Mouse (Mus musculus): ENCODE results near the gene Nod1.

Gene Nod1

DNA sequence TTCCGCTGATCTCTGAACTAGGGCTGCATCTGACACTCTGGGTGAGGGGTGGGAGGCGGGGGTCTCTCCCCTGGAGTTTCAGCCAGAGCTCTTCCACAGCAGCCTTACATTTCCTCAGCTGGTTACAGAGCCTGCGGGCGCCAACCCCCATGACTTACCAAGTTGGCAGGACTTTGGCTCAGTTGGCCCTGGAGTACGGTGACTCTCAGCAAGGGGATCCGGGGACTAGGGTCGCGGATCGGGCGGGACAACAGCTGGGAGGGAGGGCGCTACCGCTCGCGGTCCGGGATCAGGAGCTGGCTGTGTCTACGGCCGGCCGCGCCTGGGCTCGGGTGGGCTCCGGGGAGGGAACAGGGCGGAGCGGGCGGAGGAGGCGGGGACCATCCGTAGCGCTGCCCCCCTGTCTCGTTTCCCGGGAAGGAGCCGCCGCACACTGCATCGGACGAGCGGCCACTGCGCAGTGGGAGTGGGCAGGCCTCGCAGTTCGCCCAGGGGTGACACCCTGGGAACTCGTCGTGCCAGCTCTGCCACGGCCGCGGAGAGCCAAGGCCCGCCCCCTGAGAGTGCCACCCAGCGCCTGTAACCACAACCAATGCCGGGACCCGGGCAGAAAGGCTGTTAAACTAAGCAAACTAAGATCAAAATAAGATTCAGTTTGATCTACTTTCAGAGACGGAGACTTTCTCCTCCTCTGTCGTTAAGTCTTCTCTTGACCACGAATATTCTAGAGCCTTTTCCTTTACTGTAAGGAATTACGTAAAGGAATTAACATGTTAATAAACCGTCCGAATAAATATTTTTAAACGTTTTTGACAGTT is at the start of gene Nod1:
TSS of gene Nod1 (minus strand) at position 502 of the 818 bp plus-strand sequence.
- DNase-seq (ENCODE audit: low spot score in 2 of 2) = peak; percentile 78

DNA sequence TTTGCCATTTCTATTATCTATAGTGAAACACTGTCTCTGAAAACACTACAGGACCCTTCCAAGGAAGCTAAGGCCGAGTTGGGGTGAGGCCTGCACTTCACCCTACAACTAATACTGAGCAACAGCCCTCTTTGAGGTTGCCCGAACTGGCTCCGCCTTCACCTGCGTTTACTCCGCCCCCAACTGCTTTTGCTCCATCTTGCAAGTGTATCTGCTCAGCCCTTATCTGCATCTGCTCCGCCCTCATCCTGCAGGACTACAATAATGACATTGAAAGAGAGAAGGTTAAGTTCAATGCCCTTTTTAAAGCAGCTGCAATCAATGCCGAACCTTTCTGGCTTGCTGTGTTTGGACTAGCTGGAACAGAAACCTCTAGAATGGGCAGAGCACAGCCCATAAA is 49.4 kb upstream of the Nod1 start:
- DNase-seq (ENCODE audit: low spot score in 2 of 2) = no peak

DNA sequence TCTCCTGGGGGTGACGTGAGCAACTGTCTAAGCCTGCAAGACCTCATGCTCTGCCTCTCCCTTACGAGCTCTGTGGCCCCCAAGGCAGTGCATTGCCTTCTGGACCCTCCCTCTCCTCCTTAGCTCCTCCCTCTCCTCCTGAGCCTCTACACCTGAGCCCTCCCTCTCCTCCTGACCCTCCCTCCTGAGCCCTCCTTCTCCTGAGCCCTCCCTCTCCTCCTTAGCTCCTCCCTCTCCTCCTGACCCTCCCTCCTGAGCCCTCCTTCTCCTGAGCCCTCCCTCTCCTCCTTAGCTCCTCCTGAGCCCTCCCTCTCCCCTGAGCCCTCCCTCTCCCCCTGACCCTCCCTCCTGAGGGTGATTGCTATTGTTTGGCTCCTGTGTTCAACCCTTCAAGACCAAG is 46.0 kb upstream of the Nod1 start:
- DNase-seq (ENCODE audit: low spot score in 2 of 2) = no peak

DNA sequence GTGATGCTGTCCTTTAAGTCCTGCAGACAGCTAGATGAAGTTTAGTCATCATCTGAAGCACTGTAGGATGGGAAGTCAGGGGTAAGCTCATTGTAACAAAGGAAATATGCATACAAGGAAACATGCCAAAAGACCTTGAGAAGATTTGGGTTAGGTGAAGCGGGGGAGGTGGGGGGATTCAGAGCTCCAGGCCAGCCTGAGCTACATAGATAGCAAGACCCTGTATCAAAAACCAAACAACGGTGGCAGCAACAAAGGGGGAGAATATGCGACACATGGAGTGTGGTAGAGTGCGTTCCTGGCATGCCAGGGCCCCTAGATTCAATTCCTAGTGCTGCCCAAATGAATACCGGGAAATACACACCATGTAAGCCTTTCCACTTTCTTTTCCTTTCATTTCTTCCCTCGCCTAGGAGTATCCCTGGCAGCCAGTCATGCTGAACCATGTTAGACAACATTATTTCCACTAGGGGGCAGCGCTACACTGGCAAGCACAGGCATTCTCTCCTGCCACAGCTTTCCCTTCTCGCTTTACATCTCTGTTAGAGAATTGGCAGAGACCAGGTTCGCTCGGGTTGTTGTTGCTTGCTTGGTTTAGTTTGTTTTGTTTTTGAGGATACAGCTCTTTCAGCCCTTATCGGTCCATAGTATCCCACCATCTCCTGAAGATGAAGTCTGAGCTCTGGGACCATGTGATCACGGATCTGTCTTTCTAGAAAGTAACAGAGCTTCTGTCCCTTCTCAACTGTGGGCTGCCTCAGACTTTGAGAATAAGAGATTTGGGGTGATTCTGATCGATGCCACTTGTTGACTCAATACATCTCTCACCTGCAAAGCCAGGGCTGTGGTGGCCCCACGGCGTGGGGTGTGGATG is 44.5 kb upstream of the Nod1 start:
- DNase-seq (ENCODE audit: low spot score in 2 of 2) = peak in 1 of 2 experiments; percentile 35

DNA sequence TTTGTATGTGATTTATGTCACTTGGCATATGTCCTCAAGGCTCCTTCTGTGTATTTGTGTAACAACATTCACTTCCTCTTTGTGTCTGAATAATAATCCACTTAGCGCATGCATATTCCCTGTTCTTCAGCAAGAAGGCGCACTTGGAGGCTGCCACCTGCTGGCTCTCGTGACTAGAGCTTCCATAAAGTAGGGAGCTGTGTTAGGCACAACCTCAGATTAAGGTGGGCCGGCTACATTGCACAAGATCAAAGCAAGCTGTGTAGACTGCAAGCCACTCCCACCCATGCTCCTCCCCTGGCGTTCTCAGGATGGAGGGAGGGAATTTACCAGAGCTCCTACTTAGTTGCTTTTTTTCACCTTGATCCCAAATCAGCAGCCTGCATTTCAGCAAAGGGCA is 43.8 kb upstream of the Nod1 start:
- DNase-seq (ENCODE audit: low spot score in 2 of 2) = no peak

DNA sequence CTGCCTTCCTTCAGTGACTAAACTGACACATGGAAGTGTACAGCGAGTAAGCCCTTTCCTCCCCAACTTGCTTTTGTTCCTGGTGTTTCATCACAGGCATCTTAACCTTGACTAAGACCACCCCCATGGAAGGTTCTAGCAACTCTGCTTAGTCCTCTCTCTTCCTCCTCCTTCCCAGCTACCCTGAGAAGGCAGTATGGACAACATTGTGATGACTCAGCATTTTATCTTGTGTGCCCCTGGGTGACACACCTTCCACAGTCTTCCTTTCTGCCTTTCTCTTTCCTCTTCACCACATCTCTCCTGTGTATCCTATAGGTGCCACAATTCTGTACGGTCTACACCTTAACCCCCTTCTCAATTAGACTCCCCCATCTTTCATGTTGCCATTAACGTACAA is 41.8 kb upstream of the Nod1 start:
- no peak for DNase-seq (ENCODE audit: low spot score in 2 of 2)

DNA sequence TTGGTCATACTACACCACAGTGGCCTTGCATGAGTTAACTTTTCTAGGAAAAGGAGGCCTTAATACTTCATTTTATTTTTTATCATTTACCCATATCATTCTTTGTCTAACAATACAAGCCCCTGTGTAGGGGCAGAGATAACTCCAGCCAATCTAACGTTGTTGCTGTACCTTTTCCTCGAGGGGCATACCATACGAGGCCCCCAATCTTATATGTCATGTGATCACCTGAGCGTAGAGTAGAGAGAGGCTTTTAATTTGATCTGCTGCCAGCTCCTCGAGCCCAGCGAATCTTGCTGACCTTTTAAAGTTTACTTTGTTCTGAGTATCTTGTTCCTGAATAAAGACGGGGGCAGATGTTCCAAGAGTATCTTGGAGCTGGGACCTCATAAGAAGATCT is 40.1 kb upstream of the Nod1 start:
- no peak for DNase-seq (ENCODE audit: low spot score in 2 of 2)

DNA sequence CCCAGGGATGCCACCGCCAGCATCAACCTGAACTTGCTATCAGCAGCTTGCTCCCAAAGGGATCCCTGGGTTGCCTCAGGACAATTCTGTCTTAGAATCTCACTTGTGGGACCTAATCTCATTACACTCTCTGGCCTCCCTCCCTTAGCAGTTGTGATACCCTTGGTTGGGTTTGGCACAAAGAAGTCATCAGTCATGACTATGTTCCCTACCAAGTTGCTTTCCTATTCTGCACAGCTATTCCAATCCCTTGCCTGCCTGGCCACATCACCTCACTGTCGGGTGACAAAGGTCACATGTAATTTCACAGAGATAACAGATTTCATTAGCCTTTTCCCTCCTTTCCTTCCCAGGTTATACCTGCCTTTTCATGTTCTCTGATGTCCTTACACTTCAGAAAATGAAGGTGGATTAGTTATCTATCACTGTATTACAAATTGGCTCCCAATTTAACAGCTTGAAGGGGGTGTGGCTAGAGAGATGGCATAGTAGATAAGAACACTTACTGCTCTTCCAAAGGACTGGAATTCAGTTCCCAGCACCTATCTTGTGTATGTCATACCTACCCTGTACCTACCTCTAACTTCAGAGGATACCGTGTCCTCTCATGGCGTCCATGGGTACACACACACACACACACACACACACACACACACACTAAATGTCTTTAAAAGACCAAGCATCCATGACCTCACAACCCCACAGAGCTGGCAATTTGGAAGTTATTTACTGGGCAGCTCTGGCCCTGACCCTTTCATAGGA is 38.1 kb upstream of the Nod1 start:
- DNase-seq (ENCODE audit: low spot score in 2 of 2) = no peak

DNA sequence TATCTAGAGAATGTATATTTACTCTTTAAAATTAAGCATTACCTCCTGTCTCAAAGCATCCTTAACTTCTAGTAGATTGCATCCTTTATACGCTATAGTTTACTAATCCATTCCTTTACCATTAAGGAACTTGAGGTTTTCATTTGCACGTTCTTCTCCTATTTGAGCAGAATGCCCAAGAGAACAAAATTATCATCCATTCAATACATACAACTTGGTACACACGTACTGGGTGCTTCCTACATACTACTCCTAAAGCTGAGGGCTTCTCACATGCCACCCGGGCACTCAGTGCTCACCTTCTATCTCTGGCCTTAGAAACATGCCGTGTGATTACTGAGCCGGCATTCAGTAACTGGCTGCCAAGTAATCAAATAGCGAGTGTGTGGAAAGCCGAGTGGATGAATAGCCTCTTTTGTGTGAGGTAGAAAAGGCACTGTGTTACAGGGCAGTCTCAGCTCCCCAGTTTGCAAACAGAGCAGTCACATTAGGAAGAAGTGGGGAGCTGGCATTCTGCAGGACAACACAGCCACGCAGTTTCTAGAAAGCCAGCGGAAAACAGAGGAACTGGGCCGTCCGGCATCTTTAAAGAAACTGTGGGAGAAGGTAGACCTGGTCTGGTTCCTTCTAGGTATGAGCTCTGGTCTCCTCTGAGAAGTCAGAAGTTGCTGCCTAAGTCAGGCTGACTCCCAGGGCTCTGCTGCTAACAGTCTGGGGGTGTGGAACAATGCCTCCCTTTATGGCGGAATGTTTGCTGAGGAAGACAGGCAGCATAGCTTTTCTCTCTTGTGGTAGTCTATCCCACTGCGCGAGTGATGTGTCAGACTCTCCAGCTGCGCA is 37.2 kb upstream of the Nod1 start:
- no peak for DNase-seq (ENCODE audit: low spot score in 2 of 2)

DNA sequence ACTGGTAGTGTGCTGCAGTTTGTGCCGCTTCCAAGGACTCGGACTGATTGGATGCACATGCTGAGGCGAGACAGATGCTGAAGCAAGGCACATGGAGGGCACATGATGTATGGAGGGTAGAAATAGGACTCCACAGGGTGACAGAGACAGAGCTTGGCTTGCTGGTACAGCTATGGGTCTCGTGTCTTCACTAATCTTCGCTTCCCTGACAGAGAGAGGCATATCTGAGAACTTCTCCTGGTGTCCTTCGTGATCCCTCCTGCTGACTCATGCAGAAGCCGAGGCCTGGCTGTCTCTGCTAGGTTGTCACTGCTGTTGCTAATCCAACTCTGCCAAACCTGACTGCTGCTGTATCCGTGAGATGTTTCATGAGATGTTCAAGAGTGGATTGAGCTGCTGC is 36.0 kb upstream of the Nod1 start:
- no peak for DNase-seq (ENCODE audit: low spot score in 2 of 2)

DNA sequence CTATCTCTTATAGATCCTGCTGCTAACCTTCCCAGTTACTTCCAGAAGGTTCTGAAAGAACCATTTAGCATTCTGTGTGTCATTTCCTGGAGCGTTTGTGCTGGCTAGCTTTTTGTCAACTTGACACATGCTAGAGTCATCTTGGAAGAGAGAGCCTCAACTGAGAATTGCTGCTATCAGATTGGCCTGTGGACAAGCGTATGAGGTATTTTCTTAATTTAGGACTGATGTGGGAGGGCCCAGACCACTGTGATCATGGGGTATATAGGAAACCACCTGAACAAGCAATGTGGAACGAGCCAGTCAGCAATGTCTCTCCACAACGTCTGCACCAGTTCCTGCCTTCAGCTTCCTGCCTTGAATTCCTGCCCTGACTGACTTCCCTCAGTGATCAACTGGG is 31.1 kb upstream of the Nod1 start:
- no peak for DNase-seq (ENCODE audit: low spot score in 2 of 2)

DNA sequence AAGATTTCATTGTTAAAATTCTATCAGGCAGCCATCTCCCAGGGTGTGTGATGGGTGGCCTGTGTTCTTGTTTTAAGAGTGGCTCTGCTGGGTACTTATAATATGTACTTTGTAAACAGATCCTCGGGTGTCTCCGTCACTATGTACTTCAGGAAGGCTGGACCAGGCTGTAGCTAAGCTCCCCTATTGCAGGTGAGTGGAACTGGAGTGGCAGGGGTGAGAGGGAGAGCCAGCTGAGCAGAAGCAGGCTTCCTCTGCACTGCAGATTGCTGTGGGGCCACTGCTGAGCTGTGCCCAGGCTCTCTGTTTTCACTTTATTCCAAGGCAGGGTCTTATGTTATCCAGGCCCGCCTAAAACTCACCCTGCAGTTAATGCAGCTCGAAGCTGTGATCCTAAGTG is 30.0 kb upstream of the Nod1 start:
- DNase-seq (ENCODE audit: low spot score in 2 of 2) = no peak

DNA sequence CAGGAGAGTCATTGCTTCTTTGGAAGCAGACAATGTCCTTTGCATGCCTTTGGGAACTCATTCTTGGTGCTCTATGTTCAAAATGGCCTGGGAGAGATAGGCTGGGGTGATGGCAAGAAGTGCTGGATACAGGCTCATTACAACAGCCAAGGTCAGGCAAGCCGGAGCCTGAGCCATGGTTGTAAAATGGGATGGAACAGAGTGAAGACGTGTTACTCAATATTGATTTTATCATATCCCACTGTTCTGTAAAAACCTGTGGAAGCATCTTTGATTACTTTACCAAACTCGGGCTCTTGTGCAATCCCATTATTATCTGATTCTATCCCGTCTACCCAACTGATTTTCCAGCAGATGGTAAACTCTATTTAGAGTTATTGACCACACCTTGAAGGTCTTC is 28.9 kb upstream of the Nod1 start:
- no peak for DNase-seq (ENCODE audit: low spot score in 2 of 2)

DNA sequence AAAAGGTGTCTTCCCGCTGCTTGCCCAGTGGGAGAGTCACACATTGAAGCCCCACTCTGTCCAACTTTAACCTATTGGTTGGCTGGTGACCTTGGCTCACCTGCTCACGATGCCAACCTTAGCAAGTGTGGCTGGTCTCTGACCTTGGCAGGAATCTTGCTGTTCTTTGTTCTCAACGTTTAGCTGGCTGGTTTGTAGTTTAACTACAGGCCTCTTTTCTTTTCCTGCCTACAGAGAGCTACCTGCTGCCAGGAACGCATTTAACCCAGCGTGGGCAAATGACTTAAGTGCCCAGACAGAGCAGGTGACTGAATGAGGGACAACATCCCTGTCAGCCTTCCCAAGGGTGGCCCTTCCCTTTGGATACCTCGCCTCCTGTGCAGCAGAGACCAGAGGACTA is 25.3 kb upstream of the Nod1 start:
- no peak for DNase-seq (ENCODE audit: low spot score in 2 of 2)

DNA sequence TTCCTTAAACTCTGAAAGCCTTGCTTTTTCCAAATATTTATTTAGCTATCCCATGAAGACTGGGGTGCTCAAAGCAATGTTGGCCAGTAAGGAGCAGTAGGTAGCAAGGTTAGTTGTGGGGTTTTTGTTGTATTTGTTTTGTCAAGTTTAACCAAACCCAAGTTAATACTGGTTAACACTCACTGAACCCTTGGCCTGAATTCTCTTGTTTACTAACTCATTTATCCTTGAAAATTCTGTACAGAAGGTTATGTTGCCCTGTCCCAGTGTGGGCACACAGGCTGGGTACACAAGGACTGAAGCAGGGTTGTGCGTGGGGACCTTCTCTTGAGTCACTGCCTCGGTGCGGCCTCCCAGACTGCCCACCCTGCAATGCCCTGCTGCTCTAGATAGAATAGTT is 23.9 kb upstream of the Nod1 start:
- DNase-seq (ENCODE audit: low spot score in 2 of 2) = no peak

DNA sequence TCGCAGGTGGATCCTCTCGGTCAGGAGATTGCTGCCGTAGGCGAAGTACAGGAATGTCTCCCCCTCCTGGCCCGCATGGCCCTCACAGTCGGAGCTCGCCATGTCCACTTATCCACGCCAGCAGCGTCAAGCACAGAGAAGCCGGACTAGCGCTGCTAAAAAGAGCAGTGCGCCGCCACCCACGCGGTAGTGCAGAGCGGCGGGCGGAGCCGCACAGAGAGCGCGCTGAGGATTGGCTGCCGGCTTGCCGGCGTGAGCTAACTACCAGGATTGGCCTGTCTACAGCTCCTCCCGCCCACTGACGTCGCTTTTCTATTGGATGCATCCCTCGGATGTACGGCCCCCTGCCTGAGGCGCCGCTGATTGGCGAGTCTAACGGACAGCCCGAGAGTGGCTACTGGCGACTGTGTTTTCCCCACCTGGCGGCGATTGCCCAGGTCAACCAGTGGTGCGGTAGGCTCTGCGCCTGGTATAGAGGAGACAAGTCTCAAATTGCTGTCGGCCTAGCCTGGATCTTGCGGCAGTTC is 20.4 kb upstream of the Nod1 start, which contains the start of gene Ggct:
TSS of gene Ggct (minus strand) at position 217 of the 527 bp plus-strand sequence.
- peak; percentile 94 for DNase-seq (ENCODE audit: low spot score in 2 of 2)

DNA sequence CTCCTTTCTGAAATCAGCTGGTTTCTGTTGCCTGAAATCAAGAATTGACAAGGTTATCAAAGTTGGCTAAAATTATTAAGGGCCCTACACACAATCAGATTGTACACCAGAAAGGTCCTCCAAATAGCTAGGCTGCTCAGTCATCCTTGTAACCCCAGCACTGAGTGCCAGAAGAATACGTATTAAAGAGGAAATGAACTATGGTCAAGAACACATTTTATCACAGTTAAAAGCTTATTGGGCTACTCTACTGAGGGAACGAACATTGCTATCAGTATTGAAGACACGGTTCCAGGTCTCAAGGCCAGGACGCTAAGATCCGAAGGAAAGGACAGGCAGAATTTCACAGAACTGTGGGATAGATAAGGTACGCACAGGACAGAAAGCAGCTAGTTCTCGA is 19.7 kb upstream of the Nod1 start:
- no peak for DNase-seq (ENCODE audit: low spot score in 2 of 2)

DNA sequence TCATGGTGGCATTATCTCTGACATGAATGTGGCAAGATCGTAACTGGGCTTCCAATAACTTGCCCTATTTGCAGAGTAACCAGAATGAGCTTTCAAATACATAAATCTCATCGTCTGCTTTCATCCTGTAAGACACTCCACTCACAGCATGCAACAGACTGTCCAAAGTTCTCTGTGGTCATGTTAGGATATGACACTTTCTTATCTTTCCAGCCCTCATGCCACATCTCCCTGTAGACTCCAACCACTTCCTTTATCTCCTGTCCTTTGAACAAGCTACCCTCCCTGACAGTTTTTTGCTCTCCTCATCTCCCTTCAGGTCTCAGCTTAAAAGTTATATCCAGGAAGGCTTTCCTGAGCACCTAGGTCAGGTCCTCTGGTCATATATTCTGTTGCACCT is 18.8 kb upstream of the Nod1 start:
- no peak for DNase-seq (ENCODE audit: low spot score in 2 of 2)

DNA sequence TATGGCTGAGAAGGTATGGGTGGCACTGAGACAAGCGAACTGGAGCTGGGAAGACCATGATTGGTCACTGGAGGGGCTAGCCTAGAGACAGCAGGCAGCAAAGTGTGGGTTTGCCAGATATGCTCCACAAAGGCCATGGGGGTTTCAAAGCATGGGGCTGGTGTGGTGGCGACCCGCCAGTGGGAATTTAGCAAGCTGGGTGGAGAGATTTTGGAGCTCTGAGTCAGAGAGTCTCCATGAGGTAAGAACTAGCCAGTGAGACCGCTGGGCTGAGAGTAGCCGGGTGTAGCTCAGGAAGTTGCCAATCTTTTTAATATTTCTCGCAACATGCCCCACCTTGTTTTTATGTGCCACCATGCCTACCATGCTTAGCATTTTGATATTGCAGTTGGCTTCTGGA is 15.7 kb upstream of the Nod1 start:
- DNase-seq (ENCODE audit: low spot score in 2 of 2) = no peak

DNA sequence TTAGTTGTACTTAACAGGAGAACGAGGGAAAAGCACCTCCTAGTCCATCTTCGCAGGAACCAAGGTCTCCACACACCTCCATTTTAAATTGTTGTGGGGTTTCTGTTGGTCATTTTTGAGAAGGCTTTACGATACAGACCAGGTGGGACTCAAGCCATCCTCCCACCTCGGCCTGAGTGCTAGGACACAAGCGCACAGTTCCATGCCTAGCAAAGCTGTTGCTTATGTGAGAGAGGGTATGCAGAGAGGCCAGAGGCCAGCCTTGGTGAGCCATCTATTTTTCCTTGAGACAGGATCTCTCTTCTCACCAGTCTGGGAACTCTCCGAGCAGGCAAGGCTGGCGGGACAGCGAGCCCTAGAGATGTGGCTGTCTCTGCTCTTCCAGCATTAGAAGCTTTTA is 11.7 kb upstream of the Nod1 start:
- DNase-seq (ENCODE audit: low spot score in 2 of 2) = no peak

DNA sequence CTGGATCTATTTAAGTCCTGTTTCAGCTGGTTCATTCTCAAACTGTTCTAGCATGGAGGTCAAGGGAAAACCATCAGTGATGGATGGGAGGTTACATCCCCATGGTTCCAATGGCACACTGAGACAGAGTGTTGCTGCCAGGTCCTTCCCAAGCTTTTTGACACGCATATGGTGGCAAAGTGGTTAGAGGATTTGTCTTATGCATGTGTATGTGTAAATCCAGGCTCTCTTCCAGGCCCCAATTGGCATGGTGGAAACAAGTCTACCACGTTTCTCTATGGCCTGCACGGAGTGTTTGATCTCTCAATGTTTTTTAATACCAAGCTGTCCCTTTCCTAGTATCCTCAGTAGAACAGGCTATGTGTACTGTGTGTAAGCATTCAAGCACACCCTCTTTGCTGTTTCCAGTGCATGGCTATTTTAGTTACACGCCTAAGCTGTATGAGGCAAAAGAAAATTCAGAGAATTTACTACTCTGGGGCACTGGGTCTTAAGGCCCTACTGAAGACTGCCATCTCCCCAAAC is 11.2 kb upstream of the Nod1 start:
- DNase-seq (ENCODE audit: low spot score in 2 of 2) = no peak
